Mouse (Mus musculus) embryonic facial prominence, embryonic 14.5 days (tissue): Measurements from ENCODE around the gene Srpr. TPM values are rescaled to one million over a fixed set of nuclear protein-coding genes. Genes with fewer than 3 reads are reported as not detected.

Source experiments
- ATAC-seq: fragments of 200-750 bp; cut with Nextera tagmentation; 2 replicates; pipeline ENCODE4 v1.8.0; 2017; ENCODE audit warnings: low read depth, moderate number of reproducible peaks, moderate TSS enrichment
- DNase-seq: peaks from one replicate; pipeline ENCODE4 v3.0.0-alpha.2; 2015; ENCODE audit warnings: low spot score
- H3K27ac ChIP-seq: fragments of 300-500 bp; sonication (generic); replicated peaks from 2 replicates; pipeline ENCODE4 v1.5.1; 2014; ENCODE audit warnings: low read depth, mild to moderate bottlenecking, low read length, moderate library complexity
- H3K27me3 ChIP-seq: fragments of 300-500 bp; sonication (generic); replicated peaks from 2 replicates; pipeline ENCODE4 v1.6.1; 2014; ENCODE audit warnings: low read length; ENCODE audit not compliant: control insufficient read depth, insufficient read depth
- H3K36me3 ChIP-seq: fragments of 300-500 bp; sonication (generic); 2 replicates; pipeline ENCODE4 v1.6.1; 2014; ENCODE audit warnings: low read length, mixed read lengths; ENCODE audit not compliant: control insufficient read depth, insufficient read depth
- H3K4me1 ChIP-seq: fragments of 300-500 bp; sonication (generic); 2 replicates; pipeline ENCODE4 v1.6.1; 2014; ENCODE audit warnings: antibody characterized with exemption, low read length; ENCODE audit not compliant: control insufficient read depth, insufficient read depth
- H3K4me2 ChIP-seq: fragments of 300-500 bp; sonication (generic); 2 replicates; pipeline ENCODE4 v1.6.1; 2014; ENCODE audit warnings: low read depth, mild to moderate bottlenecking, low read length, moderate library complexity, mixed read lengths
- H3K4me3 ChIP-seq: fragments of 300-500 bp; sonication (generic); 2 replicates; pipeline ENCODE4 v1.5.1; 2014; ENCODE audit warnings: low read depth, mild to moderate bottlenecking, low read length
- H3K9ac ChIP-seq: fragments of 300-500 bp; sonication (generic); 2 replicates; pipeline ENCODE4 v1.6.1; 2014; ENCODE audit warnings: low read depth, mild to moderate bottlenecking, low read length, moderate library complexity, mixed read lengths
- H3K9me3 ChIP-seq: fragments of 300-500 bp; sonication (generic); 2 replicates; pipeline ENCODE4 v1.6.1; 2016; ENCODE audit warnings: low read length; ENCODE audit not compliant: control insufficient read depth
- WGBS: fragments of 180-500 bp; shearing (Covaris S2); extraction: QIAGEN DNeasy Blood & Tissue Kit; methylation state at CpG from one replicate; pipeline ENCODE4 v1.1.7; 2014; 5-methylcytosine and 5-hydroxymethylcytosine counted together
- polyA plus RNA-seq: library from polyadenylated mRNA; unstranded; fragments of >200 nt; fragmentation: Nextera tagmentation; extraction: Ambion mirVana; gene quantifications from 2 replicates; pipeline ENCODE4 v1.2.1, GENCODE M21; 2014

Gene Srpr
- polyA plus RNA-seq, 1 experiment from 2014 or later, result 167 TPM

DNA sequence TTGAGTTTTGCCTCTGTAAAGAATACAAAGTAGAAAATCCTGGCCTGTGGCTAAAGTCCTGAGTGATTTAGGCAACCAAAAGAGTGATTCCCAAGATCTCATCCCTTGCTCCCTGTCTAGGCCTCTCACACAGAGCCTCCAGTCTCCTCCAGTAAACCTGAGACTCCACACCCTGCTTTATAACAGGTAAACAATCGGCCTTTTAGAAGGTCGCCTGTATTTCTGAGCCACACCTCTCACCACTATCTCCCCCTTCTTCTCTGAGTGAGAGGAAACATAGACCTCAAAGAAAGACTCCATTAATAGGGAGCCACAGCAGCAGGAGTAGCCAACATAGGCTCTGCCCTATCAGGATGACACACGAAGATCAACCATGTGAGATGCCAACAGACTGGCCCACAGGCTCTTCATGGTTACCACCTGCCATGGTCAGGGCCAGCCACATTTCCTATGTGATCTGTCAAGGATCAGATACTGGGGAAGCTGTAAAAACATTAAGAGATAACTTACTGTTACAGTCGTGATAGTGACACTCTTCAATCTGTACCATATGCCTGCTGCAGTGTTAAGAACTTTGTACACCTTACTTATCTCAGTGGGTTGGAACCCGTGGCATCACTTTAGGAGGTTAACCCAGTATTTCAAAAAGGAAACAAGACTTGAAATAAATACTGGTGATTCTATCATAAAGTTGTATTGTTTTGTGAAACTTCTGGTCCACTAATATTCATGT is 35.7 kb upstream of the Srpr start:
- Histone ChIP-seq H3K9me3 (no peaks in the 10 kb centered on the region), H3K27ac (no peak overlapping the region), H3K4me1 (no peaks in the 10 kb centered on the region), H3K4me3 (no peak overlapping the region), H3K4me2 (no peak overlapping the region), H3K9ac (no peak overlapping the region), H3K27me3 (no peaks in the 10 kb centered on the region), H3K36me3 (0 out of 2 replicates have a peak, but pooled peaks cover 5% of the 10 kb centered on the region)
- 81% methylated on average over 5 of the region's 5 CpGs for WGBS
- DNase-seq, result no peak
- ATAC-seq, result no peak

DNA sequence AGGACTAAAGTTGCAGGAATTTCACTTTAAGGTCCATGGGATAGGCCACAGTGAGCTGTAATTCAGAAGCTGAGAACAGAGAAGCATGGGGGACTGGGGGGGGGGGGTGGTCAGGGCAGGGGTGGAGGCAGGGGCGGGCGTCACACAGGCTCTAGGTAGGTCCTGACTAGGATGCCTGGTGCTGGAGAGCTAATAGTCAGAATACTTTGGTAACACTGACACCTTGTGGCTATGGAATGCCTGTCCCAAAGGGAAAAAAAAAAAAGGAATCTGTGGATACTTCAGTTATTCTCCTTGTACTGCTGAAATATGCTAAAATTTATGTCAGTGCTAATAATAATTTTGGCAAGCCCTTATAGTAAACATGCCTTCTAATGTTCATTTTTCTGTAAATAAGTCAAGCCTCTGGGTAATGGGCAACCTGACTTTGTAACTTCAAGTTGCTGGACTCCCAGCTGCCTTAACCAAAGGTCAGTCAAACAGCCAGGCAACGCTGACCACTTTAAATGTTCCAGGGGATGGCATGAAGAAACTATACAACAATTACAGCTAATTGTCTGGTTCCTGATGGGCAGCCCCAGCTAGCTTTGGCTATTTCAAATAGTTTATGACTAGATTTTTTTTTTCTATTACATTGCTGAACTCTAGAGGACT is 33.7 kb upstream of the Srpr start:
- Histone ChIP-seq H3K4me2 (no peak overlapping the region), H3K4me1 (no peaks in the 10 kb centered on the region), H3K27ac (no peak overlapping the region), H3K4me3 (no peak overlapping the region), H3K9me3 (no peaks in the 10 kb centered on the region), H3K9ac (no peak overlapping the region), H3K27me3 (no peaks in the 10 kb centered on the region), H3K36me3 (peaks cover 12% of the 10 kb centered on the region; the same call in 1 of the 2 replicates)
- DNase-seq (peak; percentile 79), ATAC-seq (peak; percentile 51; the same call in 1 of the 2 replicates)
- WGBS, result 48% methylated on average over 1 of the region's 3 CpGs

DNA sequence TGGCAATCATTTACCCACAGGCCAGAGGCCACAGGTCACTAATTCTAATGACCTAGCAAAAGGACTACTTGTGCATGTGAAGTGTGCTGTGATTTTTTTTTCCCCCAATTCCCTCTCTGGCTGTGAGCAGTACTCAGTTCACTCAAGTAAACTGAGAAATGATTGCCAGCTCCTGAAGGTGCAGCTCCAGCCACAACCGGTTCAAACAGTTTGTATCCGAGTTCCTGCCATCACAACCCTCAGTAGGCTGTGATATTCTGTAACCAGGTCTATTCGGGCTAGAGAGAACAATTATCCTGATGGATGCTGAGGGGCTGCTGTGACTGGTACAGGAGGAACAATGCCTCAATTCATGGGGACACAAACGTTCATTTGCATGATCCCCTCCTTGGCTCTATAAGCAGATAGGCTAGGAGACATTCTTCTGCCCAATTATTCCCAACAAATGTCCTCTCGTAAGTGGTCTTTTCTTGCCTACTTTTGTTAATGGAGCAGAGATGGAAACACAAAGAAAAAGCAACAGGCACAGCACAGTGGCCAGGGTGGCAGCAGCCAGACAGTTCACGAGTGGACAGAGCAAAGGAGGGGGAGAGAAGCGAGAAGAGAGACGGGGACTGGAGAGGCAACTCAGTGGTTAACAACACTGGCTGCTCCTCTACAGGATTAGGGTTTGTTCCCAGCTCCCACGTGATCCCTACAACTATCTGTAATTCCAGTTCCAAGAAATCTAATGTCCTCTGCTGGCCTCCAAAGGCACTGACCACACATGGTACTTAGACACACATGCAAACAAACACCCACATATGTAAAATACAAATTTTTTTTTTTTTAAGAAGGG is 33.0 kb upstream of the Srpr start:
- no peak overlapping the region for H3K9ac ChIP-seq
- ATAC-seq, result peak; percentile 31; the same call in 1 of the 2 replicates
- H3K4me1 ChIP-seq, result no peaks in the 10 kb centered on the region
- H3K27me3 ChIP-seq, result no peaks in the 10 kb centered on the region
- no peak overlapping the region for H3K4me3 ChIP-seq
- WGBS, result 30% methylated on average over 9 of the region's 9 CpGs
- no peak overlapping the region for H3K27ac ChIP-seq
- peaks cover 12% of the 10 kb centered on the region; the same call in 1 of the 2 replicates for H3K36me3 ChIP-seq
- no peaks in the 10 kb centered on the region for H3K9me3 ChIP-seq
- no peak overlapping the region for H3K4me2 ChIP-seq
- DNase-seq, result no peak

DNA sequence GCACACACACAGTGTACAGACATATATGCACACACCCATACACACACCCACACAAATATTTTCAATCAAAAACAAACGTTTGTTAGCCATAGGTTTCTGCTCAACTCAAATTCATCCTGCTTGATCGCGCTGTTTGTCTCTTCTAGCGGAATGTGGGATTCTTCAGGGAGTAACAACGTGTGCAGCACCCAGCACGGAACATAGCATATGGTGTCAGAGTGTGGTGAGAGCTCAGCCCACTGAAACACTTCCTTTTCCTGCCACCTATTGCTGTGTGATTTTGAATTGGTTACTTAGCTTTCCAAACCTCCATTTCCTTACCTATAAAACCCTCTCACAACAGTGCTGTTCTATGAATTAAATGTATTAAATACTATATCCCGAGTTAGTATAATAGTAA is 29.9 kb upstream of the Srpr start:
- Histone ChIP-seq H3K9ac (no peak overlapping the region), H3K27me3 (no peaks in the 10 kb centered on the region), H3K9me3 (no peaks in the 10 kb centered on the region), H3K4me1 (peaks cover 8% of the 10 kb centered on the region), H3K4me3 (no peak overlapping the region), H3K36me3 (peaks cover 7% of the 10 kb centered on the region; the same call in 1 of the 2 replicates), H3K4me2 (no peak overlapping the region), H3K27ac (no peak overlapping the region)
- WGBS, result 87% methylated on average over 7 of the region's 7 CpGs
- no peak for DNase-seq
- no peak for ATAC-seq

DNA sequence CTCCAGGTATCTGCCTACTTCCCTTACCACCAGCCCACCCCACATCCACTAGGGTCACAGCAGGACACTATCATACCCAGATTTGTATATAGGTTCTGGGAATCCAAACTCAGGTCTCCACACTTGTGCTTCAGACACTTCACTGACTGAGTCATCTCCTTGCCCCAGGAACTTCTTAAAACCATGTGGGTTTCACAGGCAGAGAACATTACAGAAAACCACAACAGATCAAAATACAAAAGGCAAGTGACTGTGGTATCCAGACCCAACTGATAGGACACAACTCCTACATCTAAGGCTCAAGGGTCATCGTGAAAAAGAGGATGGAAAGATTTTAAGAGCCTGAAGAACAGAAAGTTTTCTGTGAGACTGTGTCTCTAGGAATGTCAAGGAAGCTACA is 26.6 kb upstream of the Srpr start:
- 82% methylated on average over 1 of the region's 1 CpGs for WGBS
- Histone ChIP-seq H3K4me2 (no peak overlapping the region), H3K36me3 (peaks cover 7% of the 10 kb centered on the region; the same call in 1 of the 2 replicates), H3K4me1 (peaks cover 9% of the 10 kb centered on the region), H3K9ac (no peak overlapping the region), H3K27me3 (no peaks in the 10 kb centered on the region), H3K9me3 (no peaks in the 10 kb centered on the region), H3K4me3 (no peak overlapping the region), H3K27ac (no peak overlapping the region)
- ATAC-seq, result no peak
- DNase-seq, result no peak

- H3K36me3 ChIP-seq, result no peaks in the 10 kb centered on the region
- WGBS, result under 1% methylated on average over 38 of the region's 38 CpGs
- peak within 1 kb of the TSS; percentile 64 for H3K9ac ChIP-seq
- peak within 1 kb of the TSS; percentile 85 for H3K4me2 ChIP-seq
- no peaks in the 10 kb centered on the region for H3K9me3 ChIP-seq
- H3K4me3 ChIP-seq, result peak within 1 kb of the TSS; percentile 57
- H3K27ac ChIP-seq, result peak within 1 kb of the TSS; percentile 82
- DNase-seq (peak; percentile 98), ATAC-seq (peak; percentile 98)
- H3K27me3 ChIP-seq, result no peaks in the 10 kb centered on the region
- peaks cover 9% of the 10 kb centered on the region for H3K4me1 ChIP-seq
Observed at GRCm38 (mm10) chr9:35175251-35176123, 24.5 kb upstream of the Srpr start, which contains the start of gene Dcps. TSS of gene Dcps (minus strand) at chr9:35176061.

- Histone ChIP-seq H3K27ac (no peak overlapping the region), H3K4me1 (peaks cover 9% of the 10 kb centered on the region), H3K4me2 (peak overlapping the region; percentile 85), H3K27me3 (no peaks in the 10 kb centered on the region), H3K4me3 (peak overlapping the region; percentile 57), H3K36me3 (no peaks in the 10 kb centered on the region), H3K9ac (no peak overlapping the region), H3K9me3 (no peaks in the 10 kb centered on the region)
- ATAC-seq (no peak), DNase-seq (no peak)
- WGBS, result 48% methylated on average over 14 of the region's 14 CpGs
Observed at GRCm38 (mm10) chr9:35176124-35176659, 23.8 kb upstream of the Srpr start.
